Mouse (Mus musculus): ENCODE measurements at regions not wholly inside any gene's neighbourhood (a gene's known extent, or its start where the extent isn't known, plus 50 kb on each side); places are given as distances from the start of the nearest gene placed in this dataset.

- TF ChIP-seq CTCF (IDR thresholded peaks at IDR 0.05; ENCODE audit: low read depth, low read length) (peak; percentile 27), POLR2A (IDR thresholded peaks at IDR 0.05; ENCODE audit: insufficient read depth, low read length) (no peak), EP300 (IDR thresholded peaks at IDR 0.05; ENCODE audit: insufficient read depth, low read depth, low read length) (no peak)
Measured at GRCm38 (mm10) chr9:102436378-102436777, 69.2 kb upstream of the Ky start.

Measured in ES-Bruce4 (cell line).